Mouse (Mus musculus): ENCODE measurements around the gene Pmpcb. TPM values are rescaled to one million over a fixed set of nuclear protein-coding genes. Genes with fewer than 3 reads are reported as not detected.

Gene Pmpcb
- total RNA-seq, 2 experiments from 2014 or later: 262 to 276 TPM

- no peak for DNase-seq (ENCODE audit: low spot score in 2 of 2)
Measured at GRCm38 (mm10) chr5:21789061-21789460, 52.1 kb downstream of the Pmpcb start.

GRCm38 (mm10) chr5:21792166-21792565 lies 55.2 kb downstream of the Pmpcb start:
- no peak for DNase-seq (ENCODE audit: low spot score in 2 of 2)

- no peak for DNase-seq (ENCODE audit: low spot score in 2 of 2)
Measured at GRCm38 (mm10) chr5:21802907-21803306, 66.0 kb downstream of the Pmpcb start.

- DNase-seq (ENCODE audit: low spot score in 2 of 2): no peak
Measured at GRCm38 (mm10) chr5:21803691-21804188, 66.8 kb downstream of the Pmpcb start.

- DNase-seq (ENCODE audit: low spot score in 2 of 2): no peak
Measured at GRCm38 (mm10) chr5:21804837-21805236, 67.9 kb downstream of the Pmpcb start.

Other genes starting within 250 kb of the Pmpcb start
- 1 to 10 TPM; 3.0 to 3.4 TPM for gene Lrrc17, start 193.6 kb upstream of the Pmpcb start, total RNA-seq (2021)
- under 1 TPM in 1 of 2 experiments, not detected in 1; 0.20 TPM for gene Fbxl13, start 91.5 kb upstream of the Pmpcb start, total RNA-seq (2021)
- 10 to 100 TPM; 11.8 to 17.0 TPM for gene Armc10, start 91.3 kb upstream of the Pmpcb start, total RNA-seq (2021)
- 10 to 100 TPM in 1 of 2 experiments, 1 to 10 TPM in 1; 9.8 to 26.2 TPM for gene Napepld, start 35.7 kb upstream of the Pmpcb start, total RNA-seq (2021)
- 10 to 100 TPM; 28.2 to 30.0 TPM for gene Dnajc2, start 48.1 kb downstream of the Pmpcb start, total RNA-seq (2021)
- gene Psmc2, start 48.1 kb downstream of the Pmpcb start, total RNA-seq (2021): 100 to 1,000 TPM; 144 to 150 TPM
- not detected for gene Slc26a5, start 128.5 kb downstream of the Pmpcb start, total RNA-seq (2021)